Mouse (Mus musculus) embryonic fibroblast, embryonic 13.5 days (primary cell): ENCODE measurements around the gene Pex19. TPM values are rescaled to one million over a fixed set of nuclear protein-coding genes. Genes with fewer than 3 reads are reported as not detected.

ENCODE experiments used
- H3K27ac ChIP-seq: 2 replicates; pipeline ENCODE4 v1.5.1; 2012; ENCODE audit warnings: low read length, control low read depth, inconsistent platforms; ENCODE audit not compliant: insufficient read depth
- H3K4me1 ChIP-seq: 2 replicates; pipeline ENCODE4 v1.6.1; 2011; ENCODE audit warnings: low read length; ENCODE audit not compliant: control insufficient read depth, insufficient read depth
- H3K4me3 ChIP-seq: 2 replicates; pipeline ENCODE4 v1.5.1; 2011; ENCODE audit warnings: mild to moderate bottlenecking, control low read depth, low read length; ENCODE audit not compliant: insufficient read depth
- CTCF ChIP-seq: IDR thresholded peaks from 2 replicates; pipeline ENCODE4 v1.5.1; 2011; ENCODE audit warnings: mild to moderate bottlenecking, control low read depth, low read length, moderate library complexity, borderline replicate concordance; ENCODE audit not compliant: insufficient read depth
- POLR2A ChIP-seq: IDR thresholded peaks from 2 replicates; pipeline ENCODE4 v1.6.1; 2011; ENCODE audit warnings: low read depth, mild to moderate bottlenecking, control low read depth, low read length, moderate library complexity
- polyA plus RNA-seq: library from polyadenylated mRNA; stranded (reverse); fragments of >200 nt; gene quantifications from 2 replicates; pipeline ENCODE4 v1.2.4, GENCODE M21; 2011; ENCODE audit warnings: low read depth; ENCODE audit not compliant: missing spikeins, insufficient read length

Pex19 gene
- 88.3 and 98.7 TPM in 2 replicates for polyA plus RNA-seq

DNA sequence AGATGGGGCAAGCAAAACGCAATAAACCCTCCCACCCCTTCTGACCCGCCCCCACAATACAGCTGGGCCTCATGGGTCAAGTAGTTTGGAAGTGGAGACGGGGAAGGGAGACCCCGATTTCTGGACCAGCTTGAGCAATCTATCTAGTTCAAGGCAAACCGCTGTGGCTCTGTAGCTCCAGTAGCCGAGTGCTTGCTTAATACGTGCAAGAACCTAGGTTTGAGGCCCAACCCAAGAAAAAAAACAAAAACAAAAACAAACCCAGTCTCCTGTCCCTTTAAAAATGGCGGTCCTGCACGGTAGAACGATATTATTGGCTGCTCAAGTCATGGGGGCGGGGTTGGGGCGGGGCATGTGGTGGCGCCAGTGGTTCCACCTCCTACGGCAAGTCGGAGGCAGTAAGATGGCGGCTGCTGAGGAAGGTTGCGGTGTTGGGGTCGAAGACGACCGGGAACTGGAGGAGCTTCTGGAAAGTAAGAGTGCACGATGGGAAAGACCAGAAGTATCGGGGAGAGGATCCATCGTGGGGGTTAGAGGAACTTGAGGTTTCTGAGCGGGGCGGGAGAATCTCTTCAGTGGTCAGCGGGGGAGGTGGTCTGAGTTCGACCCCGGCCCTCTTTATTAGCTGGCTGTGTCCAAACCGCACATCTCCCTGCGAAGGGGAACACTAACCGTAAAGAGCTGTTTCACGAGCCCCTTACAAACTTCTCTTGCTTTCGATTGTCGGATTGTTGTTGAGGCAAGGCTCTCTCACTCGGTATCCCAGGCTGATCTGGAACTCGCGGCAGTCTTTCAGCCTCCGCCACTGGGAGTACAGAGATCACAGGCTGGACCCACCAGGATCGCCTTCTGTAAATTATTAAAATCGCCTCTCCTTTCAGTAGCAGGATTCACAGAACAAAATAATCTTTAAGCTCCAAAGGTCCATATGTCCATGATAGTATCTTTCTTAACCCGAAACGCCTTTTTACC is at the start of gene Pex19:
Pex19 (plus strand) TSS at position 380 of the 972 bp plus-strand sequence.
- Histone ChIP-seq H3K4me1 (no peaks in the 10 kb centered on the region), H3K27ac (no peak within 1 kb of the TSS), H3K4me3 (peak within 1 kb of the TSS; percentile 83)

DNA sequence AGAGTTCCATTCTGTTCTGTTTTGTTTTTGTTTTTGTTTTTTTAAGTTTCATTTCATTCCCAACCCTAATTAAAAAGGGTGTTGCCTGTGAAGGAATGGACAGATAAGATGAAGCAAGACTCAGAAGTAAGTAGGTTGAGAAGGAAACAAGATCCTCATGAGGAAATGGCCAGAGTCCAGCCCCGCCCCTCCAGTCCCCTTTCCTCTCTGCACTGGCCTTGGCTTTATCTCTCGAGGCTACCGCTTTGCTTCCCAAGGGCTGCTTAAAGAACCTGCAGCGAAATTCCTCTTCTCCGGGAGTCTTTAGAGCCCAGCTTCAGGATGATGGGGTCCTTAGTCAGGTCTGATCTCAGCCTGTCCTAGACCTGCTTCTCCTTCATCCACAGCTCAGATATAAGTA is 48.6 kb upstream of the Pex19 start:
- Histone ChIP-seq H3K4me1 (no peaks in the 10 kb centered on the region), H3K4me3 (no peak overlapping the region), H3K27ac (no peak overlapping the region)
- TF ChIP-seq CTCF = no peak
- no peak for TF ChIP-seq POLR2A

More for the DNA sequence above, at the start of gene Pex19:
- TF ChIP-seq POLR2A (peak; percentile 84), CTCF (no peak)

DNA sequence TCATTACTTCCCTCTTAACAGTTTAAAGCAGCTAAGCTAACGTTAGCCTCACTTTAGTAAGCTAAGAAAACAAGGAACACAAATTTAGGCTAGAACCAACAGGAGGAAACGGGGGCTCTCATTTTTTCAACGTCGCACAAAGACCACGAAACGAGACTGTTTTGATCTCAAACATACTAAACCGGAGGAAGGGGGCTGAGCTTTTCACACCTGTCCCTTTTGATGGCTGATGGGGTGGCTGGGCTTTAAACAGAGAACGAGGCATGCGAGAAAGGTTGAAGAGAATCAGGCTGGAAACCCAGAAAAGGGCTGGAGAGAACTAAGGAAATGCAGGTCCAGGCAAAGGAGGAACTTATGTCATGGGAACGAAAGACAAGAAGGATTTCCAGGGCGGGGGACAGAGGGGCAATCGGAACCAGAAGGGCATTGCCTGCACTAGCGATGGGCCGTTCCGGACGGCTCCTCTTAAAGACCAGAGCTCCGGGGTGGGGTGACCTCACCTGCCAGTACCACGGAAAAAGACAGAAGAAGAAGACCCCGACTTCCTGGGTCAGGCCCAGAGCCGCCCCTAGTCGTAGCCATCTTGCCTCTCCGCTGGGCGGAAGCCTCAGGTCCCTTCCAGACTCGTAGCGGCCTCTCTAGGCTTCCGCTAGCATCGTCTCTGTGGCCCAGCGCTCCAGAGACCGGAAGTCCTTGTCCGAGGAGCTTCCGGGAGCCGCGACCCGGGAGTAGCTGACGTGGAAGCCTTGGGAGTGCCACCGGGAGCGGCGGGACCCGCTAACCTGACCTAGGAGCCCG is 44.3 kb upstream of the Pex19 start, which contains the start of the genes Copa and Ncstn:
Copa (plus strand) TSS at position 429 of the 798 bp plus-strand sequence.
Ncstn (minus strand) TSS at position 695 of the 798 bp plus-strand sequence.
- H3K4me3 ChIP-seq = peak within 1 kb of the TSS; percentile 97
- peak within 1 kb of the TSS; percentile 79 for H3K27ac ChIP-seq
- H3K4me1 ChIP-seq = peaks cover 5% of the 10 kb centered on the region
- TF ChIP-seq CTCF = no peak
- peak; percentile 72; the same call in 1 of the 2 replicates for TF ChIP-seq POLR2A

DNA sequence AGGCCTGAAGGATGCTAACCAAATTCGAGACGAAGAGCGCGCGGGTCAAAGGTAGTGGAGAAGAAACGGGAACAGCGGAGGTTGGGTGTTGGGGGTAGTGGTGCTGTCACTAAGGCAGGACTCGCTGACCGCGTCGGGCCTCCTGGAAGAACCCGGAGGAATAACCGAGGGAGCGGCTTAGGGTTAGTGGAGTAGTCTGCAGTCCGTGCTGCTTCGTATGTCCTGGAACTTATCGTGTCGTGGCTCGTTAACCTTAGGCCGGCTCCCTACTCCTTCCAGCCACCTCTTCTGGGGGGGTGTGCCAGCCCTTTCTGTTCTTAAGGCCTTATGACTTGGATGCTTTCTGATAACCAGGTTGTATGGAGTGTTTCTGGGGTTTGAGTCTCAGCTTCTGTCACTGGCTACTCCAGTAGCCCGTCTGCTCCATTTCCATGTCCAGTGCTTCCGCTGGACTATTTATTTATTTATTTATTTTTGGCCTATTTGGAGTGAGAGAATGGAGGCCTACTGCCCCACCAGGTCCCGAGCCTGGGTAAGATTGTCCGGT is 43.6 kb upstream of the Pex19 start:
- peak overlapping the region; percentile 97 for H3K4me3 ChIP-seq
- peak overlapping the region; percentile 79 for H3K27ac ChIP-seq
- TF ChIP-seq CTCF (no peak), POLR2A (no peak)
- peaks cover 5% of the 10 kb centered on the region for H3K4me1 ChIP-seq

DNA sequence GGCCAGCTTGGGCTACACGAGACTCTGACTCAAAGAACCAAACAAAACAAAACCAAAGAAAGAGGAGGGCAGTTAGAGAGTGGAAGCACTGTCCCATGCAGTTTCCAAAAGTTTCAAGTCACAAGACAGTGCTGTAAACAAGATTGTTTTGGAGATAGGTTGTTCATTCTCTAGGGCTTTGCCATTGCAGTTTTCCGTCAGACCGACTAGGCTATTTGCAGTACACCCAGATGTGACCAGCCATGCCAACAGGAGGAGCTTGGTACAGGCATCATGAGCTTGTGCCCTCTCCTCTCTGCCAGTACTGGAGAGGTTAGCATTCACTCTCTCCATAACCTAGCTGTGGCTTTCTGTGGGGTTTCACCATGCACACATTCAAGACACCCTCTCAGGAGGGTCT is 33.0 kb upstream of the Pex19 start:
- no peak overlapping the region for H3K4me3 ChIP-seq
- no peaks in the 10 kb centered on the region for H3K4me1 ChIP-seq
- no peak overlapping the region for H3K27ac ChIP-seq
- TF ChIP-seq CTCF (no peak), POLR2A (no peak)

DNA sequence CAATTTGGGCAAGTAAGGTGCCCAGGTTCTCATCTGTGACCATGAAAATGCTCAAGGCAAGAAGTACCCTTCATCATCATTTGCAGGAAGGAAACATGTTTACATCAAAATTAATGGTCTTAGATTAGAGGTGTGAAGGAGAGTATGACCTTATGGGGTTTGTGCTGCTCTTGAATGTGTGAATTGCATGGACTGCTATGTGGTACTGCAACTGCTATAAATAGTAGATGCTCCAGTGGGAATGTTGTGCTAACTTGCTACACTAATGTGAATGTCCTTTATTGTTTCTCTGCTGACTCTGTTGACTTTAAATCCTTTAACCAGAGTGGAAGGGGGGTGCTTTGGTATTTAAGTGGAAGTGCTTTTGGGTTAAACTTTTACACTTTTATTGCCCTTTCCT is 32.3 kb upstream of the Pex19 start:
- TF ChIP-seq CTCF (no peak), POLR2A (no peak)
- Histone ChIP-seq H3K4me3 (no peak overlapping the region), H3K4me1 (no peaks in the 10 kb centered on the region), H3K27ac (no peak overlapping the region)

DNA sequence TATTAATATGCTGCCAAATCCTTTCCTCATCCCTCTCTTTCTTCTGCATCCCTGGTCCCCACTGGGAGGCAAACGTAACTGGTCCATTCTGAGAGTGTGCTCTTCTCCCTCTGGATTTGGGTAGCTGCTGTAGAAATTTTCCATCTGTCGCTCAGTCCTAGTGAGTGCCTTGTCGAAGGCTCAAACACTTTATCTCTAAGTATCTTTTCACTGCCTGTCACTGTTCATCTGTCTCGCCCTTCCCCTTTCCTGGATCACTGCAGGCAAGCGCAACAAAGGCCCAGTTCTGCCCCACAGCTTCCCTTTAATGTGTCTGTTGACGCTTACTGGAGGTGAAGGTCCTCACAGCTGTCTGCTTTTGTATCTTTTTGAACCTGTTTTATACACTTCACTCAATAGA is 31.4 kb upstream of the Pex19 start:
- no peak for TF ChIP-seq POLR2A
- no peaks in the 10 kb centered on the region for H3K4me1 ChIP-seq
- H3K27ac ChIP-seq = no peak overlapping the region
- no peak overlapping the region for H3K4me3 ChIP-seq

DNA sequence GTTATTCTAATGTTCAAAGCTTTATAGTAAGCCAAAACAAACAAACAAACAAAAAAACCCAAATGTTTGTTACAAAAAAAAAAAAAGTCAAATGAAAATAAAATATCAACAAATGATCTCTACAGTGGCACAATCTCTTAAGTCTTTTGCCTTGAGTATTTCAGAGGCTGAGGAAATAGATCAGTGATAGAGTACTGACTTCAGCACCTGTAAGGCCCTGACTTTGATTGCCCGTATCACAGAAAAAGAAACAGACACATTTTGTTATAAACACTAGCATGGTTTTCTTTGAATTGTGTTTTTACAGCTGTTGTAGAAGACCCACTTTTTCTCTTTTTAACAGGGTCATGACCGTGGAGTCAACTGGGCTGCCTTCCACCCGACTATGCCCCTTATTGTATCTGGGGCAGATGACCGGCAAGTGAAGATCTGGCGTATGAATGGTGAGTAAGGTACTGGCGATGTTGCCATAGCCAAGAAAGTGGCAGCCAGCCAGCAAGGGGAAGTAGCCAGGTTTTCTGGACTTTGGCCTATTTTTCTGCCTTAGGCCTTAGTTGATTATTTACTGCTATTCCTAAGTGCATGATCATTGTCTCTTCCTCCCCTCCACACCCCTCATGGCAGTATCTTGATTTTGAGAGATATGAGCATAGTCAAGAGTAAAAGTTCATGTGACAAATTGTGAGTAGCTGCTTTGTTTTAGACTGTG is 27.1 kb upstream of the Pex19 start:
- Histone ChIP-seq H3K4me1 (no peaks in the 10 kb centered on the region), H3K27ac (no peak overlapping the region)
- no peak for TF ChIP-seq CTCF
- TF ChIP-seq POLR2A = no peak

DNA sequence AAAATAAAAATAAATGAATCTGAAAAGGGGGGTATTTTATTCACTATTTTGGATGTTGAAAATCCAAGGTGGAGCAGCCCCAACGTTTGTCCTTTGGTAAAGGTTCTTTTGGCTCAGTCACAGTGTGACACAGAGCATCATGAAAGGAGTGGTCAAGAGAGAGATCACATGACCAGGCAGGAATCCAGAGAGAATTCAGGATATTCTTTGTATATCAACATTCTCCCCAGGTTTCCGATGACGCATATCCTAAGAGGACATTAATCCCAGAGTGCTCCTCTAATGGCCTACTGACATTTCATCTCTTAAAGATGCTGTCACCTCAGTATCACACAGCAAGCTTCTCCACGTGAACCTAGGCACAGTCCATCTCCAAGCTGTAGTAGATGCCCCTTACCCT is 22.9 kb upstream of the Pex19 start:
- Histone ChIP-seq H3K4me1 (no peaks in the 10 kb centered on the region), H3K4me3 (no peak overlapping the region), H3K27ac (no peak overlapping the region)
- TF ChIP-seq POLR2A (no peak), CTCF (no peak)

More for the DNA sequence above, 27.1 kb upstream of the Pex19 start:
- no peak overlapping the region for H3K4me3 ChIP-seq
